Mouse (Mus musculus) frontal cortex, postnatal 36 days (tissue): ENCODE measurements around the gene Tox3.

ENCODE experiments used
- DNase-seq, 2 experiments: peaks; one replicate each; pipeline ENCODE4 v3.0.0; 2022; ENCODE audit warnings: low spot score in 2 of 2

Tox3 gene

GRCm38 (mm10) chr8:90348178-90348925, at the start of gene Tox3:
Gene Tox3, minus strand, starts transcription at chr8:90348343.
- no peak for DNase-seq

GRCm38 (mm10) chr8:90392643-90393042, 44.5 kb upstream of the Tox3 start:
- DNase-seq, result no peak

- no peak for DNase-seq
These were observed 43.4 kb upstream of the Tox3 start for GRCm38 (mm10) chr8:90391483-90392074.

- no peak for DNase-seq
These were observed 42.7 kb upstream of the Tox3 start for GRCm38 (mm10) chr8:90390827-90391226.

- DNase-seq, result no peak
These were observed 30.9 kb upstream of the Tox3 start for GRCm38 (mm10) chr8:90379064-90379463.

GRCm38 (mm10) chr8:90378036-90378435, 29.9 kb upstream of the Tox3 start:
- DNase-seq, result no peak

GRCm38 (mm10) chr8:90371611-90372222, 23.6 kb upstream of the Tox3 start:
- no peak for DNase-seq

- DNase-seq, result no peak
These were observed 21.7 kb upstream of the Tox3 start for GRCm38 (mm10) chr8:90369876-90370275.

GRCm38 (mm10) chr8:90356729-90357128, 8.6 kb upstream of the Tox3 start:
- DNase-seq, result no peak

GRCm38 (mm10) chr8:90354782-90355181, 6.6 kb upstream of the Tox3 start:
- DNase-seq, result no peak

- DNase-seq, result no peak
These were observed 5.9 kb upstream of the Tox3 start for GRCm38 (mm10) chr8:90353960-90354540.

GRCm38 (mm10) chr8:90353499-90353898, 5.4 kb upstream of the Tox3 start:
- DNase-seq, result no peak

- no peak for DNase-seq
These were observed 4.8 kb upstream of the Tox3 start for GRCm38 (mm10) chr8:90352991-90353390.

- DNase-seq, result peak in 1 of 2 experiments; percentile 25
These were observed 1.8 kb upstream of the Tox3 start for GRCm38 (mm10) chr8:90349709-90350562.

GRCm38 (mm10) chr8:90348926-90349683, 962 bp upstream of the Tox3 start:
- DNase-seq, result no peak

GRCm38 (mm10) chr8:90347581-90348177, 464 bp downstream of the Tox3 start:
- no peak for DNase-seq

- DNase-seq, result no peak
These were observed 1.1 kb downstream of the Tox3 start for GRCm38 (mm10) chr8:90346880-90347535.

- no peak for DNase-seq
These were observed 1.8 kb downstream of the Tox3 start for GRCm38 (mm10) chr8:90346138-90346879.
